Mouse (Mus musculus) liver, embryonic 12.5 days (tissue): ENCODE results near the gene Fopnl. TPM values are rescaled to one million over a fixed set of nuclear protein-coding genes. Genes with fewer than 3 reads are reported as not detected.

Experiments used
- ATAC-seq: fragments of 200-750 bp; cut with Nextera tagmentation; 2 replicates; pipeline ENCODE4 v1.8.0; 2017; ENCODE audit warnings: moderate number of reproducible peaks, mild to moderate bottlenecking, moderate library complexity
- H3K27ac ChIP-seq: fragments of 300-500 bp; sonication (generic); 2 replicates; pipeline ENCODE4 v1.5.1; 2016; ENCODE audit warnings: mild to moderate bottlenecking
- H3K27me3 ChIP-seq: fragments of 300-500 bp; sonication (generic); replicated peaks from 2 replicates; pipeline ENCODE4 v1.6.1; 2016; ENCODE audit warnings: mild to moderate bottlenecking, moderate library complexity
- H3K36me3 ChIP-seq: fragments of 300-500 bp; sonication (generic); 2 replicates; pipeline ENCODE4 v1.6.1; 2016; ENCODE audit warnings: mild to moderate bottlenecking, moderate library complexity
- H3K4me1 ChIP-seq: fragments of 300-500 bp; sonication (generic); 2 replicates; pipeline ENCODE4 v1.6.1; 2016
- H3K4me2 ChIP-seq: fragments of 300-500 bp; sonication (generic); 2 replicates; pipeline ENCODE4 v1.6.1; 2016; ENCODE audit warnings: mild to moderate bottlenecking, moderate library complexity
- H3K4me3 ChIP-seq: fragments of 300-500 bp; sonication (generic); 2 replicates; pipeline ENCODE4 v1.5.1; 2016; ENCODE audit warnings: mild to moderate bottlenecking, moderate library complexity
- H3K9ac ChIP-seq: fragments of 300-500 bp; sonication (generic); 2 replicates; pipeline ENCODE4 v1.6.1; 2016; ENCODE audit warnings: mild to moderate bottlenecking, moderate library complexity
- H3K9me3 ChIP-seq: fragments of 300-500 bp; sonication (generic); replicated peaks from 2 replicates; pipeline ENCODE4 v1.6.1; 2016; ENCODE audit warnings: mild to moderate bottlenecking, moderate library complexity
- WGBS: fragments of 180-500 bp; shearing (Covaris S2); methylation state at CpG from one replicate; pipeline ENCODE4 v1.1.7; 2016; ENCODE audit not compliant: insufficient replicate concordance; 5-methylcytosine and 5-hydroxymethylcytosine counted together
- polyA plus RNA-seq: library from polyadenylated mRNA; unstranded; fragments of >200 nt; fragmentation: Nextera tagmentation; extraction: Ambion mirVana; gene quantifications from 2 replicates; pipeline ENCODE4 v1.2.1, GENCODE M21; 2016

The Fopnl gene
- polyA plus RNA-seq, 1 experiment from 2014 or later, result 81.9 TPM

- H3K9ac ChIP-seq, result no peak overlapping the region
- no peak overlapping the region for H3K27ac ChIP-seq
- peaks cover 37% of the 10 kb centered on the region for H3K4me1 ChIP-seq
- H3K4me3 ChIP-seq, result no peak overlapping the region
- 82% methylated on average over 3 of the region's 3 CpGs for WGBS
- no peak overlapping the region for H3K4me2 ChIP-seq
- no peaks in the 10 kb centered on the region for H3K27me3 ChIP-seq
- no peak for ATAC-seq
- peaks cover 73% of the 10 kb centered on the region for H3K36me3 ChIP-seq
- no peaks in the 10 kb centered on the region for H3K9me3 ChIP-seq
Observed at GRCm38 (mm10) chr16:14304791-14305190, 12.4 kb downstream of the Fopnl start.

GRCm38 (mm10) chr16:14303676-14304075 is 13.5 kb downstream of the Fopnl start:
- Histone ChIP-seq H3K4me3 (no peak overlapping the region), H3K9ac (no peak overlapping the region), H3K27ac (no peak overlapping the region), H3K27me3 (no peaks in the 10 kb centered on the region), H3K4me1 (peaks cover 25% of the 10 kb centered on the region), H3K9me3 (no peaks in the 10 kb centered on the region), H3K36me3 (peaks cover 80% of the 10 kb centered on the region), H3K4me2 (no peak overlapping the region)
- 74% methylated on average over 7 of the region's 7 CpGs for WGBS
- ATAC-seq, result no peak

GRCm38 (mm10) chr16:14303148-14303547 is 14.1 kb downstream of the Fopnl start:
- ATAC-seq, result no peak
- Histone ChIP-seq H3K9me3 (no peaks in the 10 kb centered on the region), H3K27ac (no peak overlapping the region), H3K4me1 (peaks cover 20% of the 10 kb centered on the region), H3K27me3 (no peaks in the 10 kb centered on the region), H3K4me3 (no peak overlapping the region), H3K4me2 (no peak overlapping the region), H3K36me3 (peaks cover 84% of the 10 kb centered on the region), H3K9ac (no peak overlapping the region)
- 78% methylated on average over 2 of the region's 2 CpGs for WGBS

GRCm38 (mm10) chr16:14298461-14298860 is 18.7 kb downstream of the Fopnl start:
- H3K4me1 ChIP-seq, result no peaks in the 10 kb centered on the region
- H3K4me2 ChIP-seq, result no peak overlapping the region
- no peak overlapping the region for H3K27ac ChIP-seq
- 87% methylated on average over 4 of the region's 4 CpGs for WGBS
- no peak overlapping the region for H3K9ac ChIP-seq
- ATAC-seq, result no peak
- no peaks in the 10 kb centered on the region for H3K9me3 ChIP-seq
- peaks cover 61% of the 10 kb centered on the region for H3K36me3 ChIP-seq
- no peak overlapping the region for H3K4me3 ChIP-seq
- peaks cover 7% of the 10 kb centered on the region; the same call in 1 of the 2 replicates for H3K27me3 ChIP-seq

- peaks cover 54% of the 10 kb centered on the region for H3K36me3 ChIP-seq
- no peak overlapping the region for H3K4me2 ChIP-seq
- H3K4me3 ChIP-seq, result no peak overlapping the region
- 77% methylated on average over 4 of the region's 4 CpGs for WGBS
- no peak for ATAC-seq
- H3K9ac ChIP-seq, result no peak overlapping the region
- no peaks in the 10 kb centered on the region for H3K9me3 ChIP-seq
- H3K27ac ChIP-seq, result no peak overlapping the region
- peaks cover 14% of the 10 kb centered on the region for H3K27me3 ChIP-seq
- H3K4me1 ChIP-seq, result no peaks in the 10 kb centered on the region
Observed at GRCm38 (mm10) chr16:14297746-14298145, 19.5 kb downstream of the Fopnl start.

GRCm38 (mm10) chr16:14297137-14297536 is 20.1 kb downstream of the Fopnl start:
- peaks cover 21% of the 10 kb centered on the region for H3K27me3 ChIP-seq
- H3K9me3 ChIP-seq, result no peaks in the 10 kb centered on the region
- no peak overlapping the region for H3K9ac ChIP-seq
- H3K36me3 ChIP-seq, result peaks cover 48% of the 10 kb centered on the region
- no peak overlapping the region for H3K4me3 ChIP-seq
- H3K27ac ChIP-seq, result no peak overlapping the region
- no peak overlapping the region for H3K4me2 ChIP-seq
- WGBS, result 71% methylated on average over 3 of the region's 3 CpGs
- ATAC-seq, result no peak
- 0 out of 2 replicates have a peak, but pooled peaks cover 4% of the 10 kb centered on the region for H3K4me1 ChIP-seq

GRCm38 (mm10) chr16:14296544-14297124 is 20.6 kb downstream of the Fopnl start:
- H3K9ac ChIP-seq, result no peak overlapping the region
- no peaks in the 10 kb centered on the region for H3K9me3 ChIP-seq
- ATAC-seq, result no peak
- peaks cover 43% of the 10 kb centered on the region for H3K36me3 ChIP-seq
- H3K4me2 ChIP-seq, result no peak overlapping the region
- H3K4me3 ChIP-seq, result no peak overlapping the region
- no peak overlapping the region for H3K27ac ChIP-seq
- H3K4me1 ChIP-seq, result peaks cover 9% of the 10 kb centered on the region; the same call in 1 of the 2 replicates
- H3K27me3 ChIP-seq, result peaks cover 26% of the 10 kb centered on the region
- 85% methylated on average over 2 of the region's 2 CpGs for WGBS

- Histone ChIP-seq H3K9ac (no peak overlapping the region), H3K4me3 (no peak overlapping the region), H3K27me3 (peaks cover 39% of the 10 kb centered on the region), H3K4me2 (no peak overlapping the region), H3K9me3 (no peaks in the 10 kb centered on the region), H3K36me3 (peaks cover 29% of the 10 kb centered on the region), H3K4me1 (peaks cover 15% of the 10 kb centered on the region; the same call in 1 of the 2 replicates), H3K27ac (no peak overlapping the region)
- 27% methylated on average over 2 of the region's 2 CpGs for WGBS
- ATAC-seq, result no peak
Observed at GRCm38 (mm10) chr16:14295291-14295690, 21.9 kb downstream of the Fopnl start.

GRCm38 (mm10) chr16:14292205-14293199 is 24.7 kb downstream of the Fopnl start:
- WGBS, result 18% methylated on average over 31 of the region's 31 CpGs
- Histone ChIP-seq H3K9me3 (no peaks in the 10 kb centered on the region), H3K36me3 (0 out of 2 replicates have a peak, but pooled peaks cover 4% of the 10 kb centered on the region), H3K4me2 (peak overlapping the region; percentile 46), H3K4me3 (no peak overlapping the region; the same call in 1 of the 2 replicates), H3K4me1 (peaks cover 15% of the 10 kb centered on the region; the same call in 1 of the 2 replicates), H3K9ac (no peak overlapping the region), H3K27ac (no peak overlapping the region), H3K27me3 (peaks cover 46% of the 10 kb centered on the region)
- ATAC-seq, result no peak

- peaks cover 46% of the 10 kb centered on the region for H3K27me3 ChIP-seq
- H3K4me1 ChIP-seq, result peaks cover 15% of the 10 kb centered on the region; the same call in 1 of the 2 replicates
- no peak within 1 kb of the TSS for H3K27ac ChIP-seq
- H3K4me2 ChIP-seq, result peak within 1 kb of the TSS; percentile 46
- H3K4me3 ChIP-seq, result no peak within 1 kb of the TSS; the same call in 1 of the 2 replicates
- ATAC-seq, result peak; percentile 65
- no peaks in the 10 kb centered on the region for H3K9me3 ChIP-seq
- WGBS, result 8% methylated on average over 16 of the region's 16 CpGs
- H3K9ac ChIP-seq, result no peak within 1 kb of the TSS
- no peaks in the 10 kb centered on the region for H3K36me3 ChIP-seq
Observed at GRCm38 (mm10) chr16:14291223-14291622, 26.0 kb downstream of the Fopnl start, which contains the start of gene Myh11. TSS of gene Myh11 (minus strand) at chr16:14291372.

- ATAC-seq, result no peak
- 52% methylated on average over 4 of the region's 4 CpGs for WGBS
- Histone ChIP-seq H3K4me3 (no peak overlapping the region), H3K9me3 (no peaks in the 10 kb centered on the region), H3K27me3 (peaks cover 5% of the 10 kb centered on the region), H3K4me2 (no peak overlapping the region), H3K36me3 (no peaks in the 10 kb centered on the region), H3K9ac (no peak overlapping the region), H3K27ac (no peak overlapping the region), H3K4me1 (no peaks in the 10 kb centered on the region)
Observed at GRCm38 (mm10) chr16:14272374-14272965, 44.7 kb downstream of the Fopnl start.
